Mouse (Mus musculus) monocyte, adult 5-6 weeks (primary cell): ENCODE results near the gene Iqcj. TPM values are rescaled to one million over a fixed set of nuclear protein-coding genes. Genes with fewer than 3 reads are reported as not detected.

Experiments
- ATAC-seq: fragments of 153-309, 156-312 bp; replicated peaks from 2 replicates; pipeline ENCODE4 v1.8.0; 2017; ENCODE audit warnings: mild to moderate bottlenecking; ENCODE audit not compliant: low TSS enrichment, insufficient number of reproducible peaks, severe bottlenecking, poor library complexity, low FRiP score
- total RNA-seq: library from RNA; stranded (forward); fragments of 200-1000, 200-491, 200-594 nt; gene quantifications from 3 replicates; pipeline ENCODE4 v1.2.3, GENCODE M21; 2017

Iqcj gene
- total RNA-seq, 1 experiment from 2014 or later, result not detected

DNA sequence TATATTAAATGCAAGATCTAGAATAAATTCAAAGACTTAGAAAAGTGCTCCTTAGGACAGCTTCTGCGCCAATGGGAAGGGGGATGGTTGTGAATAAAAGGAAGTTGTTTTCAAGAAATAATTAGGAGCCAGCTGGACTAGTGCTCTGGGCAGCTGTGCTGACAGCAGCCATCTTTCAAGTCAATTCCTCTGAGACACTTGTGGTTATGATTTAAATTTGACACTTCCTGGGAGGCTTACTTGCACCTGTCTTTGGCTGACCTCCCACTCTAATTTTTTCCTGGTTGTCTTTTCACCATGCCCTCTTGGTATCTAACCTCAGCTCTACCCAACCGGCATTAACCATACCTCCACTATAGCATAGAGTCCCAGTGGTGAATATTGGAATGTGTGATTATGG lies 55.0 kb downstream of the Iqcj start:
- ATAC-seq, result no peak

- ATAC-seq, result no peak
These were observed 60.5 kb downstream of the Iqcj start for GRCm38 (mm10) chr3:67952517-67952940.

GRCm38 (mm10) chr3:67954459-67955065 lies 62.5 kb downstream of the Iqcj start:
- ATAC-seq, result no peak

DNA sequence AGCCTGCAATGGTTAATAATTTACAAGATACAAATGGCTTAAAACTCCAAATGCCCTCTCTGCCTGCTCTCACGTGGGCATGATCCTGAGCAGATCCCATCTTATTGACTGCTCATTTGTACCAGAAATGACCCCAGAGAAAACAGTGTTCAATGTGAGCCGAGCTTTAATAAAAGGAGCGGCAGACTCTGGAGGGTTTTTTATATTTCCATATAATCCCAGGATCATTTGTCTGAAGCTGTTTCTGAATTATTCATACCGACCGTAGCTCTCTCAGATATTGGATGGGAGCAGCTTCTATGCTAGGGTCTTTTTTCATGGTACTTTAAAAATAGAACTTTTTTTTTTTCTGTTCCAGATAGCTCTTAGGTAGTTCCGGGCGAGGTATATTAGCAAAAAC lies 67.7 kb downstream of the Iqcj start:
- no peak for ATAC-seq

DNA sequence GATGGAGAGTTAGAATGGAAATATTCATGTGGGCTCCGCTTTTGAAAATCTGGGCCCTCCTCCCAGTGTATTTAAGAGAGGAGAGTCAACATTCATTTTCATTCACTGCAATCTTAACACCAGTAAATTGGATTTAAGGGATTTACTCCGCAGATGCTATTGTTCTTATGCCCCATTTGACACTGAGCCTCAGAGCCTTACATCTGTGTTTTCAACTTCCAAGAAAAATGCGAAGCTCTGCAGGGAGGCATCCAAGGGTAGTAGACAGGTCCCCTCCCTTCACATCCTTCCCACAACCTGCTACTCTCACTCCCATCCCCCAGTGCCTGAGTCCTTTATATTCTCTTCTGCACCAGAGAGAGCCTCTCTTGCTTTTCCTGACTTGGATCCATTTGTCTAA lies 68.1 kb downstream of the Iqcj start:
- no peak for ATAC-seq

GRCm38 (mm10) chr3:67960727-67961126 lies 68.7 kb downstream of the Iqcj start:
- ATAC-seq, result no peak

DNA sequence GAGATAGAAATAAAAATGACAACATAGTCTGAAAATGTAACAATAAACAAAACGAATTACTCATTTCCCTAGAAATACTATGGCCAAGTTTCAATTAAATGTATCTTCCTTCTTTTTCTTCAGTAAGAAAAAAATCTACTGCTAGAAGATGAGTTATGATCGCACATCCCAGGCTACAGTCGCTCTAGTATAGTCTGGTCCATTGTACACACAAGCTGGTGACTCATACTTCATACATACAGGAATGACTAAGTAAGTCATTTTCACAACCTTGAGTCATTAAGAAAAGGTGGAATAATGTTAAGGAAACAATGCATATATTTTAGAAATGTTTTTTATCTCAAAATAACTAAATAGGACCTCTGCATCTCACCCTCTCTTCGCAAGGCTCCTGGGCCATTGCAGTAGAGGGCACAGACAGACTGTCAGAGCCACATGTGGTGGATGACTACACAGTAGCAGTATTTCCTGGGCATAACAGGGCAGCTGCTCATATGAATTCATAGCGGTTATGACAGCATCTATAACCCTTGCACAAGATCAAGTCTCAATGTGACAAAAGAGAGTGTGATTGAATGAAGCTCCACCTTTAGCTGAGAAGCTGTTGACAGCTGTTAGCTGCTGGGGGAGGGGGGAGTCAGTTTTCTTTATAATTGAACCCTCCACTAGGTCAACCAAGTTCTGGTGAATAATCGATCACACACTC lies 70.1 kb downstream of the Iqcj start:
- ATAC-seq, result no peak

- ATAC-seq, result no peak
These were observed 82.4 kb downstream of the Iqcj start for GRCm38 (mm10) chr3:67974340-67974998.

GRCm38 (mm10) chr3:67980006-67980405 lies 88.0 kb downstream of the Iqcj start:
- ATAC-seq, result no peak

GRCm38 (mm10) chr3:67983329-67983728 lies 91.3 kb downstream of the Iqcj start:
- ATAC-seq, result no peak

GRCm38 (mm10) chr3:68002415-68002814 lies 110.4 kb downstream of the Iqcj start:
- ATAC-seq, result no peak

DNA sequence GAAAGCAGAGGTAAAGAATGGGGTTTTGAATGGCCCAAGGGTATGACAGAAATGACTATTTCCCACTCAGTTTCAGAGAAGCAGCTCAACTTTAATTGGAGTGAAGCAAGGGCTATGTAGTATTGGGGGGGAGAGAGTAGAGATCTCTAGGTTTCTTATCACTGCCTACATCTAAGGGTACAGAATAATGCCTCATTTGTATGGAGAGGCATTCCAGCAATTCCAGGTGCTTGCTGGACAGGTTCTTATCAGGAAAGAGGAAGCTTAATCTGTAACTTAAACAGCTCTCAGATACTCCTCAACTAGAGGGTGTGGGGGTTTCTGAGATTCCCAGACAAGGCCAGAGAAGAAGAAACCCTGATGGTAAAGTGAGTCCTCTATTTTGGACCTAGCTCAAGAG lies 120.3 kb downstream of the Iqcj start:
- no peak for ATAC-seq

DNA sequence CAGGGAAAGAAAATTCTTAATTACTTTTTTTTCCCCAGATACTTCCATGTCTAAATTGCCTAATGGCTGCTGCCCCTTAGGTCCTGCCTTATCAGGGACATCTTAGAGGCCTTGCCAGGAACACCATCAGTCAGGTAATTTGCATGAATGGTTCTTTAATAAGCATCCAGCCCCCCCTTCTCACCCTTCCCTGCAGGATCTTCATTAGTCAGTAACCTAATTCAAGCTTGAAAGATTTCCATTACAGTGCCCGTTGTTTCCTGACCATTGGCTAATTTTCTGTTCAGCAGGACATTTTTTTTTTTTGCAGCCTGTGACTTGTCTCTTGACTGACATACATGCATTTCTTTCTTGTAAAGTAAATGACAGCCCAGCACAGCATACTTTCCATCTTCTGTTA lies 123.8 kb downstream of the Iqcj start:
- ATAC-seq, result no peak

- ATAC-seq, result no peak
These were observed 127.4 kb downstream of the Iqcj start for GRCm38 (mm10) chr3:68019401-68019800.

GRCm38 (mm10) chr3:68036097-68036496 lies 144.1 kb downstream of the Iqcj start:
- no peak for ATAC-seq

GRCm38 (mm10) chr3:68042951-68043350 lies 150.9 kb downstream of the Iqcj start:
- no peak for ATAC-seq

- ATAC-seq, result no peak
These were observed 153.7 kb downstream of the Iqcj start for GRCm38 (mm10) chr3:68045475-68046416.

DNA sequence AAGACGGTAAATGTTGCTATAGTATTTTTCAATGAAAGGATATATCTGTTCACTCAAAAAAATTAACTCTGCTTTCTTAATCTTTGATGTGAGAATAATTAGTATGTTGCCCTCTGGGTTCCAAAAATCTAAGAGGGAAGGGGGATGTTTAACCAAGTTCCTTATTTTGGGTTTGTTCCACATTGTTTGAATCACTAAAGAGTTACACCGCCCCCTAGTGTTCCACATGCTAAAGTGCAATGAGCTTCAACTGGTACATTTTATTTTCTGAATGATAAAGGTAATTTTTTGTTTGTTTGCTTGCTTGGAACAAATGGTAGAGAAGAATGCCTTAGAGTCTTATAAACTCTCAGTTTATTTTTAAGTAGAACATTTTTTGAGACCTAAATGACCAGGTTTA lies 161.5 kb downstream of the Iqcj start:
- ATAC-seq, result no peak

DNA sequence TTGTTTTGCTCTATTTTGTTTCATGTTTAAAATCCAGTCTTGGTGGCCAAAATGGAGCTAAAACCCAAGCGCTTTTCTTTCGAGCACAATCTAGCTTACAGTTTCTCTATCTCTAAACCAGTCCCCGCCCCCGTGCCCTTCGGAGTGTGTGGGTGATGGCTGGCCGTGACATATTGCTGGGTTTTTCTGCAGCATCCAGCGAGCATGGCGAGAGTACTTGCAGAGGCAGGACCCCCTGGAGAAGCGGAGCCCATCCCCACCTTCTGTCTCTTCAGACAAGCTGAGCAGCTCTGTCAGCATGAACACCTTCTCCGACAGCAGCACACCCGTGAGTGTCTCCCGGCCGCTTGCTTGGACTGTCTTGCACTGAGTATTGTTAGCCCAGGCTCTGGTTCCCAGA lies 163.1 kb downstream of the Iqcj start:
- ATAC-seq, result no peak
